Comparison of ENCODE assay signal across 9 mouse cellular contexts in genomic region chr1:179458236-179458986, GRCm38 (mm10). TPM values are rescaled to one million over a fixed set of nuclear protein-coding genes. Genes with fewer than 3 reads are reported as not detected.
DNase-seq lines count a peak whose midpoint lies in the region; ATAC-seq and TF ChIP-seq lines count a peak whose summit lies in the region.
"Had no signal": no experiment of that assay in that cellular context is flagged by ENCODE, and none has a peak within 500 bp of the region (broad histone marks: within the 10 kb centered on the region; RNA-seq: fewer than 3 reads in every experiment).

No protein-coding gene starts in this region.

- peak; percentile 44 for DNase-seq in forebrain, embryonic 14.5 days (ENCODE audit: low spot score)
- DNase-seq in forebrain, embryonic 10.5 days (ENCODE audit: extremely low spot score, low spot score): no peak
- peak; percentile 60 for DNase-seq in NIH3T3 (ENCODE audit: low read depth)
- DNase-seq in heart, postnatal 10 days: peak; percentile 28 to 38
- DNase-seq in limb, embryonic 14.5 days (ENCODE audit: low spot score): peak; percentile 85
- no peak for DNase-seq in ovary, postnatal 14 days (ENCODE audit: low spot score)
- no peak for DNase-seq in gastrocnemius, postnatal 36 days
- no peak for DNase-seq in ovary, postnatal 36 days (ENCODE audit: low spot score)

- no peak overlapping the region for H3K27ac ChIP-seq in forebrain, embryonic 14.5 days (ENCODE audit: low read depth, low read length)
- H3K27ac ChIP-seq in forebrain, embryonic 10.5 days: no peak overlapping the region
- H3K27ac ChIP-seq in limb, embryonic 14.5 days (replicated peaks; ENCODE audit: low read depth, low read length): peak overlapping the region; percentile 52; the same call in 1 of the 2 replicates
- H3K27ac ChIP-seq: midbrain, embryonic 12.5 days had no signal

- TF ChIP-seq POLR2A in limb, embryonic 14.5 days (IDR thresholded peaks at IDR 0.05; ENCODE audit: borderline replicate concordance, extremely low read depth, insufficient read depth, insufficient read length): no peak

- no peaks in the 10 kb centered on the region for H3K9me3 ChIP-seq in forebrain, embryonic 14.5 days (replicated peaks; ENCODE audit: control insufficient read depth, low read length)
- no peaks in the 10 kb centered on the region for H3K9me3 ChIP-seq in forebrain, embryonic 10.5 days
- no peaks in the 10 kb centered on the region for H3K9me3 ChIP-seq in limb, embryonic 14.5 days (ENCODE audit: control insufficient read depth, low read length)
- H3K9me3 ChIP-seq: midbrain, embryonic 12.5 days had no signal

- 21% methylated on average over 9 of the region's 9 CpGs for WGBS in forebrain, embryonic 14.5 days
- 62% methylated on average over 9 of the region's 9 CpGs for WGBS in forebrain, embryonic 10.5 days
- WGBS in limb, embryonic 14.5 days: 15% methylated on average over 9 of the region's 9 CpGs

- peaks cover 7% of the 10 kb centered on the region for H3K4me1 ChIP-seq in forebrain, embryonic 14.5 days (ENCODE audit: control insufficient read depth, insufficient read depth, low read length)
- H3K4me1 ChIP-seq in forebrain, embryonic 10.5 days: peaks cover 32% of the 10 kb centered on the region
- H3K4me1 ChIP-seq in limb, embryonic 14.5 days (ENCODE audit: control insufficient read depth, insufficient read depth, low read length): peaks cover 20% of the 10 kb centered on the region

- no peaks in the 10 kb centered on the region for H3K36me3 ChIP-seq in forebrain, embryonic 14.5 days (ENCODE audit: control insufficient read depth, insufficient read depth, low read length)
- H3K36me3 ChIP-seq in forebrain, embryonic 10.5 days (replicated peaks): no peaks in the 10 kb centered on the region
- H3K36me3 ChIP-seq in limb, embryonic 14.5 days (ENCODE audit: control insufficient read depth, insufficient read depth, low read length): no peaks in the 10 kb centered on the region
- H3K36me3 ChIP-seq: midbrain, embryonic 12.5 days had no signal

- H3K27me3 ChIP-seq in forebrain, embryonic 14.5 days (replicated peaks; ENCODE audit: control insufficient read depth, insufficient read depth, low read length): peaks cover 17% of the 10 kb centered on the region
- no peaks in the 10 kb centered on the region; the same call in 1 of the 2 replicates for H3K27me3 ChIP-seq in forebrain, embryonic 10.5 days (ENCODE audit: poor library complexity, severe bottlenecking)
- H3K27me3 ChIP-seq in limb, embryonic 14.5 days (ENCODE audit: control insufficient read depth, insufficient read depth, low read length): no peaks in the 10 kb centered on the region
- H3K27me3 ChIP-seq: midbrain, embryonic 12.5 days had no signal

- ATAC-seq in forebrain, embryonic 14.5 days: peak; percentile 72
- ATAC-seq in limb, embryonic 14.5 days (ENCODE audit: low FRiP score, low read depth): peak; percentile 53; the same call in 1 of the 2 replicates

- intact Hi-C loops in heart, postnatal 10 days (cut with DNase I): no loop called here
- intact Hi-C loops in gastrocnemius, postnatal 36 days (cut with DNase I): no loop called here

- no peak overlapping the region for H3K4me3 ChIP-seq in forebrain, embryonic 14.5 days (ENCODE audit: low read depth, low read length)
- H3K4me3 ChIP-seq in forebrain, embryonic 10.5 days: no peak overlapping the region
- no peak overlapping the region for H3K4me3 ChIP-seq in limb, embryonic 14.5 days (replicated peaks; ENCODE audit: low read length)
- H3K4me3 ChIP-seq: midbrain, embryonic 12.5 days had no signal

- no peak overlapping the region for H3K4me2 ChIP-seq in forebrain, embryonic 14.5 days (ENCODE audit: low read length)
- no peak overlapping the region for H3K4me2 ChIP-seq in limb, embryonic 14.5 days (replicated peaks; ENCODE audit: low read depth, low read length, severe bottlenecking)
- H3K4me2 ChIP-seq: midbrain, embryonic 12.5 days had no signal

- H3K9ac ChIP-seq in forebrain, embryonic 14.5 days (ENCODE audit: low read length): no peak overlapping the region
- H3K9ac ChIP-seq in limb, embryonic 14.5 days (ENCODE audit: low read depth, low read length, severe bottlenecking): no peak overlapping the region
- H3K9ac ChIP-seq: midbrain, embryonic 12.5 days had no signal

RNA-seq across cellular contexts. Expression of gene Smyd3, which starts 59.4 kb away (rescaled TPM):
- polyA plus RNA-seq in forebrain, embryonic 14.5 days (2014; fragmentation: Nextera tagmentation; extraction: Ambion mirVana): 18.2 and 26.1 TPM in 2 replicates
- 14.7 and 18.0 TPM in 2 replicates for polyA plus RNA-seq in forebrain, embryonic 10.5 days (2016; fragmentation: Nextera tagmentation; extraction: Ambion mirVana)
- 1 to 10 TPM; 5.8 to 6.7 TPM for total RNA-seq in heart, postnatal 10 days (2021)
- polyA plus RNA-seq in limb, embryonic 14.5 days (2012; rRNA removed): 9.6 and 9.8 TPM in 2 replicates
- polyA plus RNA-seq in limb, embryonic 14.5 days (2014; fragmentation: Nextera tagmentation; extraction: Ambion mirVana): 21.1 and 21.5 TPM in 2 replicates
- 1 to 10 TPM; 3.4 to 4.6 TPM for total RNA-seq in gastrocnemius, postnatal 36 days (2021)

Comparison
In these comparisons a context has a peak if more than half of its experiments do, and no peak if none do; other contexts are left out.
1. DNase-seq: peak in forebrain, embryonic 14.5 days (single experiment), NIH3T3 (single experiment), heart, postnatal 10 days (2 of 2) and limb, embryonic 14.5 days (single experiment); none in forebrain, embryonic 10.5 days (single experiment), ovary, postnatal 14 days (single experiment), gastrocnemius, postnatal 36 days (0 of 2) and ovary, postnatal 36 days (single experiment).